Mouse (Mus musculus) forebrain, embryonic 12.5 days (tissue): ENCODE data around the gene D330045A20Rik. TPM values are rescaled to one million over a fixed set of nuclear protein-coding genes. Genes with fewer than 3 reads are reported as not detected.
"Not testable (repeated sequence)": the region's sequence is repeated elsewhere in the genome, so short reads cannot be mapped to it uniquely, and the experiment has no call there.

ENCODE experiments used
- ATAC-seq: fragments of 200-750 bp; cut with Nextera tagmentation; 2 replicates; pipeline ENCODE4 v1.8.0; 2017; ENCODE audit warnings: moderate TSS enrichment; ENCODE audit not compliant: low FRiP score
- H3K27ac ChIP-seq: fragments of 300-500 bp; sonication (generic); 2 replicates; pipeline ENCODE4 v1.5.1; 2016; ENCODE audit warnings: mild to moderate bottlenecking
- H3K27me3 ChIP-seq: fragments of 300-500 bp; sonication (generic); 2 replicates; pipeline ENCODE4 v1.6.1; 2016; ENCODE audit warnings: mild to moderate bottlenecking
- H3K36me3 ChIP-seq: fragments of 300-500 bp; sonication (generic); replicated peaks from 2 replicates; pipeline ENCODE4 v1.6.1; 2016; ENCODE audit warnings: mild to moderate bottlenecking
- H3K4me1 ChIP-seq: fragments of 300-500 bp; sonication (generic); 2 replicates; pipeline ENCODE4 v1.6.1; 2016
- H3K4me2 ChIP-seq: fragments of 300-500 bp; sonication (generic); 2 replicates; pipeline ENCODE4 v1.6.1; 2016; ENCODE audit warnings: mild to moderate bottlenecking, moderate library complexity
- H3K4me3 ChIP-seq: fragments of 300-500 bp; sonication (generic); replicated peaks from 2 replicates; pipeline ENCODE4 v1.5.1; 2016; ENCODE audit warnings: mild to moderate bottlenecking
- H3K9ac ChIP-seq: fragments of 300-500 bp; sonication (generic); 2 replicates; pipeline ENCODE4 v1.6.1; 2016; ENCODE audit warnings: mild to moderate bottlenecking
- H3K9me3 ChIP-seq: fragments of 300-500 bp; sonication (generic); 2 replicates; pipeline ENCODE4 v1.6.1; 2016
- WGBS: fragments of 180-500 bp; shearing (Covaris S2); methylation state at CpG from one replicate; pipeline ENCODE4 v1.1.7; 2016; 5-methylcytosine and 5-hydroxymethylcytosine counted together
- polyA plus RNA-seq: library from polyadenylated mRNA; unstranded; fragments of >200 nt; fragmentation: Nextera tagmentation; extraction: Ambion mirVana; gene quantifications from 2 replicates; pipeline ENCODE4 v1.2.1, GENCODE M21; 2016

The D330045A20Rik gene
- polyA plus RNA-seq: 2.5 and 4.0 TPM in 2 replicates

DNA sequence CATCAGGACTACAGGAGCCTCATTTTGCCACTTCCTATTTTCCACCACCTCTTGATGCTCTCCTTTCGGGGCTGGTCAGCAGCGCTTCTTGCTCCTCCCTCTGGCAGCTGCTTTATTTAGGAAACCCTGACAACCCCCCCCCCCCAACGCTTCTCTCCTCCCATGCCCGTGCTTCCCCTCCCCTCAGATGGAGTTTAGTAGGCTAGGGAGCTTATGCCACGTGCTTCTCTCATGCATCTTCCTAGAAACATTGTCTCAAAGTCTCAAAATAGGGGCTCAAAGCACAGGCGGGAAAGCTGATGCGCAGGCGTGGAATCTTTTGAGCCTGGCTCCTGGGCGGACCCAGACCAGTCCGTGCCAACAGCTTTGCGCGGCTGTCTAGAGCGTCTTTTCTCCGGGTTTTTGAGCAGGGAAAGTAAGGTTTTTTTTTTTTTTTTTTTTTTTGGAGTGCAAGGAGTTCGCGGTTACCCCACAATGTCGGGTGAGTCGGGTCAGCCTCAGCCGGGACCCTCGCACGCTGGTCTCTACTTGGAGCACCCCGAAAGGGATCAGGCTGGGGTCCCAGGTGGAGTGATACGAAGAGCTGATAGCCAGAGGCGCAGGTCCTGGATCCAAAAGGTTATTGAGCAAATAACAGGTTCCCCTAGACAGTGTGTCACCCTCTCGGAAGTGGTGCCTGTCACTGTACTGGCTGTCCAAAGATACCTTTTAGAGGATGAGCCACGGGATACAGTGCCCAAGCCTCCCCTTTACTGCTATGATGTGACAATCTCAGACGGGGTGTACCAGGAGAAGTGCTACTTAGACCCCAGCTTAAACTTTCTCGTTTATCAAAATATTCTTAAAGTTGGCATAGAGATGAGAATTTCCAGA lies at the start of gene D330045A20Rik:
Gene D330045A20Rik, plus strand, starts transcription at position 346 of the 873 bp plus-strand sequence.
- H3K4me2 ChIP-seq: peak within 1 kb of the TSS; percentile 51
- H3K9me3 ChIP-seq: no peaks in the 10 kb centered on the region
- no peak within 1 kb of the TSS for H3K27ac ChIP-seq
- peaks cover 13% of the 10 kb centered on the region for H3K27me3 ChIP-seq
- peak within 1 kb of the TSS; percentile 17; the same call in 1 of the 2 replicates for H3K9ac ChIP-seq
- H3K4me3 ChIP-seq: peak within 1 kb of the TSS; percentile 35
- no peaks in the 10 kb centered on the region for H3K4me1 ChIP-seq
- WGBS: 18% methylated on average over 27 of the region's 28 CpGs
- no peaks in the 10 kb centered on the region for H3K36me3 ChIP-seq
- ATAC-seq: peak; percentile 83

DNA sequence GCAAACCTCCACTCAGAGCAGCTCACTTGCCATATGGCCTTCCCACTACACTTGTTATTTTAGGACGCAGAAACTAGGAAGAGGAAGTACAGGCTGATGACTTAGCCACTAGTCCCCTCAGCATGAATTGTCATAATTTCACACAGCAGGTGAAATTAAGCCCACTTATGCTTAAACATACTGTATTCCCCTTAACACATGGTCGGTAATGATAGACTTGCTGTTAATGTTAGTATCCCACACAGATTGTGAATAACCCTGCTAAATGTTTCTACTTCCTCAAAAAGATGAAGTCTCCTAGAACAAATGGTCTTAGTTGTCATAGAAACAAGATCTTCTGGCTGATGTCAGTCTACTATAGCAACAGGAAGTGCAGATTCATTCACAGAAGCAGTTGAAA lies 47.6 kb upstream of the D330045A20Rik start:
- Histone ChIP-seq H3K4me1 (no peaks in the 10 kb centered on the region), H3K9me3 (no peaks in the 10 kb centered on the region), H3K36me3 (no peaks in the 10 kb centered on the region), H3K27me3 (peaks cover 7% of the 10 kb centered on the region), H3K4me2 (no peak overlapping the region), H3K4me3 (no peak overlapping the region), H3K9ac (no peak overlapping the region), H3K27ac (no peak overlapping the region)
- WGBS: 76% methylated on average over 2 of the region's 2 CpGs
- no peak for ATAC-seq

DNA sequence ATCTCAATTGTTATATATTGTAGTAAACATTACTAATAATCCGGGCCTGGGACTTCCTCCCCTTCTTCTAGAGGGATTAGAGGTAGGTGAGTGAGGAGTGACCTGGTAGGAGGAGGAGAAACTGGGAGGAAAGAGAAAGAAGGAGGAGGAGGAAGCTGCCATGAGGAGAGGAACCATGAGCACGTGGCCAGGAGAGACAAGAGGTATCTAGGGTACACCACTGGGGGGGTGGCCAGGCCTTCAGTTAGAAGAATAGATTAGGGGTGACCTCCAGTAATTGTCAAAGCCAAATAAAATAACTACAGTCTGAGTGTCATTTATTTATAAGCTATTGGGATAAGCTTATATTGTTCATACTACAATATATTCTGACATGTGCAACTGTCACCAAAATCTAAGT lies 45.0 kb upstream of the D330045A20Rik start:
- ATAC-seq: no peak
- Histone ChIP-seq H3K27me3 (peaks cover 7% of the 10 kb centered on the region), H3K4me2 (no peak overlapping the region), H3K27ac (no peak overlapping the region), H3K9ac (no peak overlapping the region), H3K4me1 (no peaks in the 10 kb centered on the region), H3K4me3 (no peak overlapping the region), H3K36me3 (no peaks in the 10 kb centered on the region), H3K9me3 (no peaks in the 10 kb centered on the region)
- 58% methylated on average over 2 of the region's 2 CpGs for WGBS

DNA sequence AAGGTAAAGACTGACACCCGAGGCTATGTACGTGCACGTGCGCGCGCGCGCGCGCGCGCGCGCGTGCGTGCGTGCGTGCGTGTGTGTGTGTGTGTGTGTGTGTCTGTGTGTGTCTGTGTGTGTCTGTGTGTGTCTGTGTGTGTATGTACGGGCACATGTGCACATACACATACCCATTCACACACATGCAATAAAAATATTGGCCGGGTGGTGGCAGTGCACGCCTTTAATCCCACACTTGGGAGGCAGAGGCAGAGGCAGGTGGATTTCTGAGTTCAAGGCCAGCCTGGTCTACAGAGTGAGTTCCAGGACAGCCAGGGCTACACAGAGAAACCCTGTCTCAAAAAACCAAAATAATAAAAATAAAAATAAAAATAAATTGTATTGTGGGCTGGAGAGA lies 39.1 kb upstream of the D330045A20Rik start:
- H3K4me1 ChIP-seq, H3K9me3 ChIP-seq, H3K4me2 ChIP-seq, H3K4me3 ChIP-seq, H3K27me3 ChIP-seq, H3K27ac ChIP-seq, H3K9ac ChIP-seq, ATAC-seq, H3K36me3 ChIP-seq: not testable (repeated sequence)
- 95% methylated on average over 22 of the region's 22 CpGs for WGBS

DNA sequence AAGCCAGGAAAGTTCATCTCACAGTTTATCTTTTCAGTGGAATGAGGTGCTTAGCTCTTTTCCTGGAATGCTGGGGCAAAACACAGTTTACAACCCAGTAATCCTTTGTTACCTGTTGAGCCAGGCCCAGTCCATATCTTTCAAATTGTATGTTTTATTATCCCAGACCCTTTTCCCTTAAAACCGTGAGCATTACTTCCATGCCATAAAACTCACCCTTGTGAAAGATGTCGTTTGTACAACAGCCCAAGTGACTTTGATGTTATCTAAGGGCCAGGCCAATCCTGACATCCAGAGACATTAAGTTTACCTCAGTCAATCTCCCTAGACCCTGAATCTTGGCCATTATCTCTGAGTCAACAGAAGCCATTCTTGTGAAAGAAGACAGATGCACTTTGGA lies 23.4 kb upstream of the D330045A20Rik start:
- no peak for ATAC-seq
- no peak overlapping the region for H3K4me3 ChIP-seq
- no peak overlapping the region for H3K27ac ChIP-seq
- WGBS: 70% methylated on average over 2 of the region's 2 CpGs
- no peaks in the 10 kb centered on the region for H3K4me1 ChIP-seq
- no peak overlapping the region for H3K4me2 ChIP-seq
- no peak overlapping the region for H3K9ac ChIP-seq
- H3K9me3 ChIP-seq: no peaks in the 10 kb centered on the region
- H3K27me3 ChIP-seq: no peaks in the 10 kb centered on the region
- no peaks in the 10 kb centered on the region for H3K36me3 ChIP-seq

DNA sequence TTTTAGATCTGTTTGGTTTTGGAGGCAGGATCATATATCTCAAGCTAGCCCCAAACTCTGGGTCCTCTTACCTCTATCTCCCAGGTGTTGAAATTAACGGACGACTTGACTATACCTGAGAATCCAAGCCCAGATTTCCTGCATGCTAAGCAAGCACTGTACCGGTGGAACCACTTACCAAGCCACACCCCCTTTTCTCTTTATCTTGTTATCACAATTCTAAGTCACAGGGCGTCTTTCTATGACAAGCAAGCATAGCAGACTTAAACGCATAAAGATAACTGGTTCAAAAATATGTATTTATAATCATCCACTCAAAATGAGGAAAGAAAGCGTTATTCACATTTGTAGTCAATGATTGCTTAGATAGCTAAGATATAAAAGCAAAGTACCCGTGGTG lies 1.9 kb downstream of the D330045A20Rik start:
- Histone ChIP-seq H3K36me3 (no peaks in the 10 kb centered on the region), H3K9ac (no peak overlapping the region), H3K27ac (no peak overlapping the region), H3K4me1 (no peaks in the 10 kb centered on the region), H3K9me3 (no peaks in the 10 kb centered on the region), H3K27me3 (peaks cover 16% of the 10 kb centered on the region), H3K4me2 (no peak overlapping the region), H3K4me3 (no peak overlapping the region)
- ATAC-seq: no peak
- WGBS: 73% methylated on average over 7 of the region's 7 CpGs

DNA sequence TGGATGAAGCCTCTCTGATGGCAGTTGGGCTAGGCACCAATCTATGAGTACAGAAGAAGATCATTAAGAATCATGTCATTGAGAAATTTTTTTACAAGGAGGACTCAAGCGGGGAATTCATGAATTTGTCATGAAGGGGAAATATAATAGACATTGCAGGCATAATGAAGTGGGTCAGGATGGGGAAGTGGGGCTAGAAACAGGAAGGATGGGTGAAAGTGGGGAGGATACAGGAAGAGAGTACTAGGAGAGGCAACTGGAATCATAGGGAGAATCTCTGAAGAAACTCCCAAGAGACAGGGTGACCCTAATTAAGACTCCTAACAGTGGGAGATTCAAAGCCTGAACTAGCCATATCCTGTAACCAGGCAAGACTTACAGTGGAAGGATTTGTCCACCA lies 4.8 kb downstream of the D330045A20Rik start:
- WGBS: 83% methylated on average over 1 of the region's 1 CpGs
- Histone ChIP-seq H3K36me3 (no peaks in the 10 kb centered on the region), H3K27ac (no peak overlapping the region), H3K27me3 (peaks cover 21% of the 10 kb centered on the region), H3K9me3 (no peaks in the 10 kb centered on the region), H3K4me1 (no peaks in the 10 kb centered on the region), H3K9ac (no peak overlapping the region), H3K4me3 (no peak overlapping the region), H3K4me2 (no peak overlapping the region)
- no peak for ATAC-seq

DNA sequence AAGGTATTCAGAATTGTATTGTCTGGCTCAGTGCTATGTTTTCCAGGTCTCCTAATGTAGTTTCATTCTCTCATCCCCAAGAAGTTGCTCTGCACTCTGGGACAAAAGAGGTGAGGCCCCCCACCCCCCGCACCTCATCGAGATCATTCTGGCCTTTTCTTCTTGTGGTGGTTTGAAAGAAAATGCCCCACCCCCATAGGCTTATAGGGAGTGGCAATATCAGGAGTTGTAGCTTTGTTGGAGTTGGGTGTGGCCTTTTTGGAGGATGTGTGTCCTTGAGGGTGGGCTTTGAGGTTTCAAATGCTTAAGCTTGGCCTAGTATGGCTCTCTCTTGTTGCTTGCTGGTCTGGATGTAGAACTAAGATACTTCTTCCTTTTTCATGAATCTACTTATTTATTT lies 36.0 kb downstream of the D330045A20Rik start:
- Histone ChIP-seq H3K27me3 (0 out of 2 replicates have a peak, but pooled peaks cover 5% of the 10 kb centered on the region), H3K36me3 (no peaks in the 10 kb centered on the region), H3K9ac (no peak overlapping the region), H3K27ac (no peak overlapping the region), H3K4me2 (no peak overlapping the region), H3K4me3 (no peak overlapping the region), H3K4me1 (no peaks in the 10 kb centered on the region), H3K9me3 (no peaks in the 10 kb centered on the region)
- no peak for ATAC-seq
- 96% methylated on average over 2 of the region's 2 CpGs for WGBS

DNA sequence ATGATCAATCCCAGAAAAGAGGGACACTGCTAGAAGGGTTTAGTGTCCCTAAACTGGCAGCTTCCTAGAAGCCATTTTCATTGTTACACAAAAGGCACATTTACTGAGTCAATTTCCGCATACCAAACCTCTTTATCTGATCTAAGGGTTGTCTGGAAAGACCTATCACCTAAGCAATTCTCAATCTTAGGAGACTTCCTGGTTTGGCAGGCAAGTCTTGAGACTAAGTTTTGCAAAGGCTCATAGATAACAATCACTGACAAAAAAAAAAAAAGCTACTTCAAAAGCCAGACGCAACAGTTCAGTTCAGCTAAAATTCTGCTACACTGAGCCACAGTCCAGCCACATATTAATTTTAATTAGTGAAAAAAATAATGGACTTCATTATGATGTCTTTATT lies 39.1 kb downstream of the D330045A20Rik start:
- H3K4me3 ChIP-seq: no peak overlapping the region
- no peaks in the 10 kb centered on the region for H3K9me3 ChIP-seq
- 0 out of 2 replicates have a peak, but pooled peaks cover 6% of the 10 kb centered on the region for H3K27me3 ChIP-seq
- no peak for ATAC-seq
- 85% methylated on average over 2 of the region's 2 CpGs for WGBS
- no peak overlapping the region for H3K27ac ChIP-seq
- no peaks in the 10 kb centered on the region for H3K36me3 ChIP-seq
- H3K4me1 ChIP-seq: no peaks in the 10 kb centered on the region
- H3K9ac ChIP-seq: no peak overlapping the region
- H3K4me2 ChIP-seq: no peak overlapping the region

DNA sequence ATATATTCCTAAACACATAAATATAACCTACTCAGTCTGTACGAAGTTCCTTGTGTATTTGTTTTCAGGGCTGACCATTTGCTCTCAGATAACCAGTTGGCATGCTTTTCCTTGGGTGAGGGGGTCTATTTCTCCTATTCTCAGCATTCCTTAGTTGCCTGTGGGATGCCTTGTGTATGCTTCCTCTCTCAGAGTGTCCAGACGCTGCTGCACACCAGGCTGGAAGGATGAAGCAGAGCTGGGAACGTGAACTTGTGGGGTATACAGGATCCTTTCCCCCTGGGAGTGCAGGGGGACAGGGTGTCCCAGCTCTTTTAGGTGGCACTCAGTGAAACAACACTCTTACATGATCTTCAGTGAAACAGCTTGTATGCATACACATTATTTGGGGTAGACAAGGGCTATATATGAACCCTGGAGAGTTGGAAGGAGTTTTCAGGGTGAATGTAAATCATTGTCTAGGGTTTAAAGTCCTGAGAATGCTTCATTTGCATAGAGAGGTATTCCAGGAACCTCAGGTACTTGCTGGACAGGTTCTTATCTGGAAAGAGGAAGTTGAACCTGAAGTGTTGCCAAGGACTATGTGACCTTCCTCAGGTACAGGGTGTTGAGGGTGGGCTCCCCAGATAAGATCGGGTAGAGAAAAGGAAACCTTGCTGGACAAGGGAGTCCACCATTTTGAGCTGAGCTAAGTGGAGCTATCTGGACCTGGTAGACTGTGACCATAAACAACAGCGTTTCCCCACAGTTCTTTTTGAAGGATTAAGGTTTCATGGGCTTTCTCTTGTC lies 44.3 kb downstream of the D330045A20Rik start:
- H3K4me1 ChIP-seq: no peaks in the 10 kb centered on the region
- ATAC-seq: no peak
- 73% methylated on average over 5 of the region's 5 CpGs for WGBS
- no peak overlapping the region for H3K27ac ChIP-seq
- H3K4me2 ChIP-seq: no peak overlapping the region
- H3K36me3 ChIP-seq: no peaks in the 10 kb centered on the region
- H3K27me3 ChIP-seq: peaks cover 5% of the 10 kb centered on the region; the same call in 1 of the 2 replicates
- no peak overlapping the region for H3K4me3 ChIP-seq
- H3K9ac ChIP-seq: no peak overlapping the region
- H3K9me3 ChIP-seq: no peaks in the 10 kb centered on the region

DNA sequence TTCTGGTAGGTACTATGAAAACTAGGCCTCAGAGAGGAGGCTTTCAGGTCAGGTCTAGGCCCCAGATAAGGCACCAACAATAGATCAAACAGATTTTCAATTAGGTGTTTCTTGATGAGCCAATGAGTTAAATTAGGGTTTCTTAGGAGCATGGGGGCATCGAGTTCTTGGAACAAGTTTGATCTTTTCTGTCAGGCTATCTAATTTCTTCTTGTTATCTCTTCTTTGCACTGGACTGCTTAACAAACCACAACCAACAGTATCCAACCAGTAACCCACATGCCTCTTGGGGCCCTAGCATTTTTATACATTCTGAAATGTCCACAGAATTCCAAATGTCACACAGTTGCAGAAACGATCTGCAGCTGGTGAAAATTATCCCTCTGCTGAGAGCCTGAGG lies 45.6 kb downstream of the D330045A20Rik start:
- WGBS: 85% methylated on average over 2 of the region's 2 CpGs
- Histone ChIP-seq H3K36me3 (no peaks in the 10 kb centered on the region), H3K27me3 (peaks cover 5% of the 10 kb centered on the region; the same call in 1 of the 2 replicates), H3K4me3 (no peak overlapping the region), H3K27ac (no peak overlapping the region), H3K9ac (no peak overlapping the region), H3K4me1 (no peaks in the 10 kb centered on the region), H3K4me2 (no peak overlapping the region), H3K9me3 (no peaks in the 10 kb centered on the region)
- no peak for ATAC-seq

DNA sequence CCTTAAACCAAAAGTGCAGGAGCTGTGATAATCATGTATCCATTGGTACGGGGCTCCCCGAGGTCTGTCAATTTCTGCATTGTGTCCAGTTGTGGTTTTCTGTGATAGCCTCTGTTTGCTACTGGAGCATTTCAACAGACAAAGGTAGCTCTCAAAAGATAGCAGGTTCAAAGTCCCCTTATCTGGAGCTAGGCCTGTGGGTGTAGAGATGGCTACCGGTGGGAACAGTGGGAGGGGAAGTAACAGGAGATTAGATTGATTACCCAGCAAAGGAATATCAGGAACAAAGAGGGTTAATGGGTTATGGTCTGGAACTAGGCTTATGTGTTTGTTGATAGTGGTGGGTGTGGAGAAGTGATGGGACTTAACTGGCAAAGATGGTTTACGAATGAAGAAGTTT lies 46.8 kb downstream of the D330045A20Rik start:
- WGBS: 93% methylated on average over 4 of the region's 4 CpGs
- Histone ChIP-seq H3K27me3 (peaks cover 5% of the 10 kb centered on the region; the same call in 1 of the 2 replicates), H3K27ac (no peak overlapping the region), H3K4me3 (no peak overlapping the region), H3K36me3 (no peaks in the 10 kb centered on the region), H3K4me1 (no peaks in the 10 kb centered on the region), H3K9me3 (no peaks in the 10 kb centered on the region), H3K4me2 (no peak overlapping the region), H3K9ac (no peak overlapping the region)
- ATAC-seq: no peak
